Mouse (Mus musculus) right cerebral cortex, postnatal 25 days (tissue): ENCODE results near the gene Polr2a.

Experiments
- DNase-seq: peaks from one replicate; pipeline ENCODE4 v3.0.0; 2022

Polr2a gene

GRCm38 (mm10) chr11:69758478-69758970, at the start of gene Polr2a:
Gene Polr2a, minus strand, starts transcription at chr11:69758637.
- DNase-seq, result peak; percentile 97

- DNase-seq, result no peak
Observed at GRCm38 (mm10) chr11:69807641-69808040, 49.2 kb upstream of the Polr2a start.

- no peak for DNase-seq
Observed at GRCm38 (mm10) chr11:69806378-69806777, 47.9 kb upstream of the Polr2a start.

- DNase-seq, result no peak
Observed at GRCm38 (mm10) chr11:69804972-69805909, 46.8 kb upstream of the Polr2a start, which contains the start of gene Tmem102. Gene Tmem102, minus strand, starts transcription at chr11:69805624.

- DNase-seq, result no peak
Observed at GRCm38 (mm10) chr11:69804652-69804940, 46.2 kb upstream of the Polr2a start.

- DNase-seq, result peak; percentile 77
Observed at GRCm38 (mm10) chr11:69803786-69804651, 45.6 kb upstream of the Polr2a start.

GRCm38 (mm10) chr11:69803328-69803727, 44.9 kb upstream of the Polr2a start:
- no peak for DNase-seq

- DNase-seq, result peak; percentile 84
Observed at GRCm38 (mm10) chr11:69802648-69803105, 44.2 kb upstream of the Polr2a start.

GRCm38 (mm10) chr11:69801379-69801977, 43.0 kb upstream of the Polr2a start, which contains the start of gene Fgf11:
Gene Fgf11, minus strand, starts transcription at chr11:69801857.
- no peak for DNase-seq

GRCm38 (mm10) chr11:69800392-69801197, 42.2 kb upstream of the Polr2a start:
- DNase-seq, result no peak

- DNase-seq, result no peak
Observed at GRCm38 (mm10) chr11:69800138-69800391, 41.6 kb upstream of the Polr2a start.

- no peak for DNase-seq
Observed at GRCm38 (mm10) chr11:69799394-69800137, 41.1 kb upstream of the Polr2a start.

- no peak for DNase-seq
Observed at GRCm38 (mm10) chr11:69797924-69798323, 39.5 kb upstream of the Polr2a start.

- DNase-seq, result no peak
Observed at GRCm38 (mm10) chr11:69795983-69796435, 37.6 kb upstream of the Polr2a start.

- peak; percentile 86 for DNase-seq
Observed at GRCm38 (mm10) chr11:69795168-69795982, 36.9 kb upstream of the Polr2a start, which contains the start of gene Chrnb1. Gene Chrnb1, minus strand, starts transcription at chr11:69795943.

- DNase-seq, result no peak
Observed at GRCm38 (mm10) chr11:69793429-69793828, 35.0 kb upstream of the Polr2a start.

- no peak for DNase-seq
Observed at GRCm38 (mm10) chr11:69791420-69791819, 33.0 kb upstream of the Polr2a start.

- no peak for DNase-seq
Observed at GRCm38 (mm10) chr11:69789431-69789830, 31.0 kb upstream of the Polr2a start.

- no peak for DNase-seq
Observed at GRCm38 (mm10) chr11:69787306-69787705, 28.9 kb upstream of the Polr2a start.

- DNase-seq, result no peak
Observed at GRCm38 (mm10) chr11:69784793-69785272, 26.4 kb upstream of the Polr2a start.
